Mouse (Mus musculus) cerebellum, adult 2 months (tissue): ENCODE results near the gene Fam98a. TPM values are rescaled to one million over a fixed set of nuclear protein-coding genes. Genes with fewer than 3 reads are reported as not detected.

ENCODE experiments used
- DNase-seq, 2 experiments: peaks; one replicate each; pipeline ENCODE4 v3.0.0; 2021
- H3K27ac ChIP-seq: fragments of 200-500 bp; 2 replicates; pipeline ENCODE4 v1.5.1; 2012; ENCODE audit warnings: low read length, control low read depth, inconsistent platforms; ENCODE audit not compliant: insufficient read depth
- H3K27me3 ChIP-seq: fragments of 200-500 bp; 2 replicates; pipeline ENCODE4 v1.6.1; 2012; ENCODE audit warnings: inconsistent platforms, mild to moderate bottlenecking, low read length, moderate library complexity; ENCODE audit not compliant: control insufficient read depth, insufficient read depth
- H3K4me1 ChIP-seq: fragments of 200-500 bp; 2 replicates; pipeline ENCODE4 v1.6.1; 2011; ENCODE audit warnings: low read length; ENCODE audit not compliant: control insufficient read depth, insufficient read depth
- H3K4me3 ChIP-seq: fragments of 200-500 bp; replicated peaks from 2 replicates; pipeline ENCODE3; 2011; ENCODE audit warnings: mild to moderate bottlenecking, low read depth, low read length, control low read depth; ENCODE audit not compliant: insufficient read depth
- CTCF ChIP-seq: fragments of 200-500 bp; IDR thresholded peaks from 2 replicates; pipeline ENCODE4 v1.5.1; 2011; ENCODE audit warnings: low read depth, mild to moderate bottlenecking, control low read depth, low read length, moderate library complexity, borderline replicate concordance; ENCODE audit not compliant: insufficient read depth
- POLR2A ChIP-seq: fragments of 200-500 bp; IDR thresholded peaks from 2 replicates; pipeline ENCODE4 v1.6.1; 2011; ENCODE audit warnings: low read length, control low read depth, borderline replicate concordance; ENCODE audit not compliant: insufficient read depth
- WGBS: fragments of 180-500 bp; shearing (Covaris S2); methylation state at CpG from one replicate; pipeline ENCODE4 v1.1.7; 2018; 5-methylcytosine and 5-hydroxymethylcytosine counted together
- polyA plus RNA-seq: library from polyadenylated mRNA; depleted of rRNA; stranded (reverse); fragments of >200 nt; gene quantifications from 2 replicates; pipeline ENCODE4 v1.2.3, GENCODE M21; 2012

Fam98a gene
- polyA plus RNA-seq, 1 experiment = 56.0 TPM

DNA sequence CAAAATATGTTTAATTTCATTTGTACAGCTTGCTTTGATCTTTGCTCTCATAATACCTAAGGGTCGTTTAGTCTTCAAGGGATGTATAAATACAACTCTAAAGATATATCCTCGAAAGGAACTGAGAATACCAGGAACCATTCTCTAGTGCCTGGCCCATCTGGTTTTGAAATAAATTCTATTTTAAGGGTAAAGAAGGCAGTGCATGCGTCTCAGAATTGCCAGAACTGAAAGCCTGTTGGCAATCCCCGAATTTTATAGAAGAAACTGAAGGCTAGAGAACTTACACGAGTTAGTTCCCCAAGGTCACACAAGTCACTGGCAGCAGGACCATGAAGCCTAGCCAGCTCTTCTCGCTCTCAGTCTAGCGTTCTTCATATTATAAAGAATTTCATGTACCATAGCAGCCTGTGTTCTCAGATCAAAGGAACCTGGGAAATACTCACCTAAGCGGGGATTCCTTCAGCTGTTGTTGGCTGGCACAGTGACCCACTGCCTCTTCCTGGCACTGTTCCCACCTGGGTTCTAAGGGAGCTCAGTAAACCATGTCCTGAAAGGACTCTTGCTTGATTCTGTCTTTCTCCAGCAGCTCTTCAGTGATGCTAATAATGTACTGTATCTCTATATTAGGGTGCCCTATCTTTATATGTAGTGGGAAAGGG, 32.4 kb downstream of the Fam98a start:
- no peak for TF ChIP-seq CTCF
- no peak for TF ChIP-seq POLR2A
- H3K27ac ChIP-seq = no peak overlapping the region
- H3K27me3 ChIP-seq = no peaks in the 10 kb centered on the region
- WGBS = 63% methylated on average over 8 of the region's 8 CpGs
- no peak for DNase-seq
- no peak overlapping the region for H3K4me3 ChIP-seq
- no peaks in the 10 kb centered on the region for H3K4me1 ChIP-seq

DNA sequence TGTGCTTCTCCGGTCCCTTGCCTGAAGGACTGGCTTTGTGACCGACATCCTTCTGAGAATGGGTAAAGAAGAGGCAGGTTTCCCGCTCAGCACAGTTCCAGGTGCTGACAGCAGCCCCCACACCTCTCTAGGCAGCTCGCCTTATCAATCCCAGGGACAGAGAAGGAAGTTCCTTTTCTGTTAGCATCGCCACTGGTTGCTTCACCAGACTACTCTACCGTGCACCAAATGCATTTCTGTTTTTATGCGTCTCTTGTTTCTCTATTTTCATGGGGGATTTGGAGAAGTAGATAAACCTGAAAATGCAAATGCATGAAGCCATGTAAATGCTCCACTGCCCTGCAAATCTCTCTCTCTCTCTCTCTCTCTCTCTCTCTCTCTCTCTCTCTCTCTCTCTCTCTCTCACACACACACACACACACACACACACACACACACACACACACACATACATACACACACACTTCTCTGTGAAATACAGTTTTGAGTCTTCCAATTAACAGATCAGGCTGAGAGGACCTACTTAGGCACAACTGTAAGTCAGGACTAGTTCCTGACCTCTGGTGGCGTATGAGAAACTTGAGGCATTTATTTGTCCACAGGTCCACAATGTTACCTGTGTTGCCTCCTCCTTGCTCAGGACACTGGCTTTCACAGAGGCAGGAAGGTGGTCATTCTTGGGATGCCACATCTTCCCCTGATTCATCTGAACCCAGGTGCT, 33.4 kb downstream of the Fam98a start:
- 70% methylated on average over 8 of the region's 8 CpGs for WGBS
- DNase-seq = no peak
- no peak for TF ChIP-seq POLR2A
- TF ChIP-seq CTCF = no peak
- Histone ChIP-seq H3K27ac (no peak overlapping the region), H3K4me3 (no peak overlapping the region), H3K4me1 (no peaks in the 10 kb centered on the region), H3K27me3 (no peaks in the 10 kb centered on the region)

GRCm38 (mm10) chr17:75516591-75516990, 35.2 kb downstream of the Fam98a start:
- Histone ChIP-seq H3K27ac (no peak overlapping the region), H3K4me1 (no peaks in the 10 kb centered on the region), H3K27me3 (no peaks in the 10 kb centered on the region), H3K4me3 (no peak overlapping the region)
- TF ChIP-seq CTCF = no peak
- TF ChIP-seq POLR2A = no peak
- DNase-seq = no peak
- 65% methylated on average over 4 of the region's 4 CpGs for WGBS

DNA sequence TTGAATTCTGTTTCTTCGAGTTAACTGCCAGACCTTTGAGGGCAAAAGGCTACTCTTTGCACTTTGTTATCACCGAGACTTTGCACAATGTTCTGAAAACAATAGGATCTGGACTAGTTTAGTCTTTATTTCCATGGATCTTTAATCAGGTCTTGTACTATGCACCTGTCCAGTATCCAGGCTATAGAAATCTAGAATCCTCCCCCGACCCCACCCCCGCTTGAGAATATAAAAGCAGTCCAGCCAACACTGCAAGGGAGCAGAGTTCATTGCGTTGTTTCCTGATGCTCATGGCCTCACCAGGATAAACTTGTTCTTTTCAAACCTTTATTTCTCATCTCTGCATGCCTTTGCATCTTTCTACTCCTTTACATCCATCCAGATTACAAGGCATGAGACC, 42.5 kb downstream of the Fam98a start:
- 92% methylated on average over 5 of the region's 5 CpGs for WGBS
- Histone ChIP-seq H3K4me1 (no peaks in the 10 kb centered on the region), H3K4me3 (no peak overlapping the region), H3K27ac (no peak overlapping the region), H3K27me3 (no peaks in the 10 kb centered on the region)
- TF ChIP-seq CTCF (no peak), POLR2A (no peak)
- DNase-seq = no peak

- H3K27me3 ChIP-seq = no peaks in the 10 kb centered on the region
- H3K4me3 ChIP-seq = no peak overlapping the region
- TF ChIP-seq POLR2A (no peak), CTCF (no peak)
- no peak for DNase-seq
- H3K27ac ChIP-seq = no peak overlapping the region
- 81% methylated on average over 10 of the region's 10 CpGs for WGBS
- H3K4me1 ChIP-seq = no peaks in the 10 kb centered on the region
Measured at GRCm38 (mm10) chr17:75506708-75507641, 44.8 kb downstream of the Fam98a start.

- TF ChIP-seq POLR2A (no peak), CTCF (no peak)
- Histone ChIP-seq H3K4me3 (no peak overlapping the region), H3K4me1 (no peaks in the 10 kb centered on the region), H3K27ac (no peak overlapping the region), H3K27me3 (no peaks in the 10 kb centered on the region)
- 85% methylated on average over 10 of the region's 10 CpGs for WGBS
- DNase-seq = no peak
Measured at GRCm38 (mm10) chr17:75506097-75506675, 45.6 kb downstream of the Fam98a start.

DNA sequence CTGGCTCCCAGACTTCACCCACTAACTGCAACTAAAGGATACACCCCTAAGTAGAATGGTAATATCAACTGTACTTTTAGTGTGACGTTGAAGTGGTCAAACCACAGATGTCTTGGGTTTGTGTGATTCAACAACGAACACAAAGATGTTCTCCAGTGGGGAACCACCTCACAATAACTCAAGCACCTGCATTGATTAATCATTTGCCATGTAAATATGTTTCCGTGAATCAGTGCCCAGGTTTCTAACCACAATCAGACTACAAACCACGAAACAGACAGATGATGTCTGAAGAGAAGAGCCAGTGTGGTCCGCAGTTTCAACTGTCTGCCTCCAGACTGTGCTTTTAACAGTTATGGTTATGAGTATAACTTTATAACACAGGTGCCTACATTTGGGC, 46.7 kb downstream of the Fam98a start:
- DNase-seq = no peak
- Histone ChIP-seq H3K4me3 (no peak overlapping the region), H3K27ac (no peak overlapping the region), H3K27me3 (no peaks in the 10 kb centered on the region), H3K4me1 (no peaks in the 10 kb centered on the region)
- TF ChIP-seq POLR2A (no peak), CTCF (no peak)
- WGBS = 88% methylated on average over 5 of the region's 5 CpGs

DNA sequence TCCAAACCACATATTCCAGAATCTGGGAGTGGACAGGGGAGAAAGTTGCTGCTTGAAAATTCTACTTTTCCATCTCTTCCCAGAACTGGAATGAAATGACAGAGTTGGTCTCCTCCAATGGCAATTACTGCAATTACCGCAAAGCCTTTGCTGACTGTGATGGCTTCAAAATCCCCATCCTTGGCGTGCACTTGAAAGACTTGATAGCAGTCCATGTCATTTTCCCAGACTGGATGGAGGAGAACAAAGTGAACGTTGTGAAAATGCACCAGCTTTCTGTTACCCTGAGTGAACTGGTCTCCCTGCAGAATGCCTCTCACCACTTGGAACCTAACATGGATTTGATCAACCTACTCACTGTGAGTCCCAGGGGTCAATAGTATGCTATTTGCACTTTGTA, 48.7 kb downstream of the Fam98a start:
- TF ChIP-seq POLR2A = no peak
- TF ChIP-seq CTCF = no peak
- 75% methylated on average over 3 of the region's 3 CpGs for WGBS
- H3K4me1 ChIP-seq = no peaks in the 10 kb centered on the region

More for the DNA sequence above, 48.7 kb downstream of the Fam98a start:
- Histone ChIP-seq H3K27me3 (no peaks in the 10 kb centered on the region), H3K4me3 (no peak overlapping the region), H3K27ac (no peak overlapping the region)
- no peak for DNase-seq
